Mouse (Mus musculus) hindbrain, embryonic 14.5 days (tissue): ENCODE measurements around the gene Gnai2. TPM values are rescaled to one million over a fixed set of nuclear protein-coding genes. Genes with fewer than 3 reads are reported as not detected.

Experiments
- ATAC-seq: fragments of 200-750 bp; cut with Nextera tagmentation; 2 replicates; pipeline ENCODE4 v1.8.0; 2017; ENCODE audit warnings: moderate number of reproducible peaks, mild to moderate bottlenecking, moderate TSS enrichment, moderate library complexity; ENCODE audit not compliant: low FRiP score
- DNase-seq: peaks from one replicate; pipeline ENCODE4 v3.0.0-alpha.2; 2015; ENCODE audit warnings: low spot score
- H3K27ac ChIP-seq: fragments of 300-500 bp; sonication (generic); 2 replicates; pipeline ENCODE4 v1.5.1; 2014; ENCODE audit warnings: mild to moderate bottlenecking, moderate library complexity
- H3K27me3 ChIP-seq: fragments of 300-500 bp; sonication (generic); 2 replicates; pipeline ENCODE4 v1.6.1; 2014; ENCODE audit warnings: mild to moderate bottlenecking, low read length, mixed read lengths; ENCODE audit not compliant: control insufficient read depth, insufficient read depth
- H3K36me3 ChIP-seq: fragments of 300-500 bp; sonication (generic); replicated peaks from 2 replicates; pipeline ENCODE4 v1.6.1; 2014; ENCODE audit not compliant: control insufficient read depth, insufficient read depth
- H3K4me1 ChIP-seq: fragments of 300-500 bp; sonication (generic); replicated peaks from 2 replicates; pipeline ENCODE4 v1.6.1; 2014; ENCODE audit warnings: antibody characterized with exemption, low read length, mixed read lengths; ENCODE audit not compliant: control insufficient read depth, insufficient read depth
- H3K4me2 ChIP-seq: fragments of 300-500 bp; sonication (generic); replicated peaks from 2 replicates; pipeline ENCODE4 v1.6.1; 2014; ENCODE audit warnings: mild to moderate bottlenecking, moderate library complexity
- H3K4me3 ChIP-seq: fragments of 300-500 bp; sonication (generic); replicated peaks from 2 replicates; pipeline ENCODE4 v1.5.1; 2014; ENCODE audit warnings: mild to moderate bottlenecking, low read length
- H3K9ac ChIP-seq: fragments of 300-500 bp; sonication (generic); 2 replicates; pipeline ENCODE4 v1.6.1; 2014
- H3K9me3 ChIP-seq: fragments of 300-500 bp; sonication (generic); 2 replicates; pipeline ENCODE4 v1.6.1; 2016; ENCODE audit warnings: low read length; ENCODE audit not compliant: control insufficient read depth
- WGBS: fragments of 180-500 bp; shearing (Covaris S2); extraction: QIAGEN DNeasy Blood & Tissue Kit; methylation state at CpG from one replicate; pipeline ENCODE4 v1.1.7; 2014; 5-methylcytosine and 5-hydroxymethylcytosine counted together
- polyA plus RNA-seq: library from polyadenylated mRNA; unstranded; fragments of >200 nt; fragmentation: Nextera tagmentation; extraction: Ambion mirVana; gene quantifications from 2 replicates; pipeline ENCODE4 v1.2.1, GENCODE M21; 2014

Gnai2 gene
- polyA plus RNA-seq, 1 experiment from 2014 or later = 282 TPM

- H3K4me3 ChIP-seq = no peak overlapping the region
- H3K4me2 ChIP-seq = no peak overlapping the region
- H3K27me3 ChIP-seq = no peaks in the 10 kb centered on the region
- H3K9me3 ChIP-seq = no peaks in the 10 kb centered on the region
- peaks cover 32% of the 10 kb centered on the region for H3K4me1 ChIP-seq
- peaks cover 44% of the 10 kb centered on the region for H3K36me3 ChIP-seq
- DNase-seq = no peak
- H3K27ac ChIP-seq = no peak overlapping the region
- no peak for ATAC-seq
- no peak overlapping the region for H3K9ac ChIP-seq
- WGBS = 98% methylated on average over 2 of the region's 2 CpGs
These were observed 62.9 kb downstream of the Gnai2 start for GRCm38 (mm10) chr9:107572327-107572662.

- peak overlapping the region; percentile 83; the same call in 1 of the 2 replicates for H3K4me2 ChIP-seq
- H3K36me3 ChIP-seq = peaks cover 44% of the 10 kb centered on the region
- WGBS = 95% methylated on average over 22 of the region's 22 CpGs
- no peaks in the 10 kb centered on the region for H3K27me3 ChIP-seq
- H3K4me3 ChIP-seq = no peak overlapping the region
- H3K27ac ChIP-seq = no peak overlapping the region
- no peaks in the 10 kb centered on the region for H3K9me3 ChIP-seq
- H3K4me1 ChIP-seq = peaks cover 33% of the 10 kb centered on the region
- ATAC-seq (no peak), DNase-seq (no peak)
- no peak overlapping the region for H3K9ac ChIP-seq
These were observed 63.4 kb downstream of the Gnai2 start for GRCm38 (mm10) chr9:107571534-107572326.

GRCm38 (mm10) chr9:107570845-107571244 lies 64.3 kb downstream of the Gnai2 start:
- ATAC-seq (no peak), DNase-seq (no peak)
- H3K9ac ChIP-seq = peak overlapping the region; percentile 87; the same call in 1 of the 2 replicates
- peak overlapping the region; percentile 83 for H3K4me2 ChIP-seq
- H3K4me3 ChIP-seq = peak overlapping the region; percentile 82; the same call in 1 of the 2 replicates
- H3K4me1 ChIP-seq = peaks cover 33% of the 10 kb centered on the region
- H3K36me3 ChIP-seq = peaks cover 52% of the 10 kb centered on the region
- H3K27ac ChIP-seq = no peak overlapping the region
- H3K9me3 ChIP-seq = no peaks in the 10 kb centered on the region
- 94% methylated on average over 21 of the region's 21 CpGs for WGBS
- H3K27me3 ChIP-seq = no peaks in the 10 kb centered on the region

GRCm38 (mm10) chr9:107570016-107570415 lies 65.2 kb downstream of the Gnai2 start:
- Histone ChIP-seq H3K4me3 (peak overlapping the region; percentile 82), H3K9me3 (no peaks in the 10 kb centered on the region), H3K4me1 (peaks cover 33% of the 10 kb centered on the region), H3K27me3 (no peaks in the 10 kb centered on the region), H3K36me3 (peaks cover 61% of the 10 kb centered on the region), H3K4me2 (peak overlapping the region; percentile 83), H3K27ac (peak overlapping the region; percentile 73), H3K9ac (peak overlapping the region; percentile 87)
- DNase-seq (no peak), ATAC-seq (no peak)
- WGBS = 52% methylated on average over 13 of the region's 13 CpGs

GRCm38 (mm10) chr9:107569270-107569669 lies 65.9 kb downstream of the Gnai2 start:
- Histone ChIP-seq H3K9ac (peak overlapping the region; percentile 87), H3K36me3 (peaks cover 56% of the 10 kb centered on the region), H3K4me2 (peak overlapping the region; percentile 83), H3K9me3 (no peaks in the 10 kb centered on the region), H3K4me3 (peak overlapping the region; percentile 82), H3K27me3 (no peaks in the 10 kb centered on the region), H3K27ac (peak overlapping the region; percentile 73), H3K4me1 (peaks cover 33% of the 10 kb centered on the region)
- 0% methylated on average over 23 of the region's 23 CpGs for WGBS
- DNase-seq (no peak), ATAC-seq (peak; percentile 28)

- Histone ChIP-seq H3K27ac (peak overlapping the region; percentile 73), H3K4me2 (peak overlapping the region; percentile 83), H3K9me3 (no peaks in the 10 kb centered on the region), H3K4me1 (peaks cover 38% of the 10 kb centered on the region), H3K27me3 (no peaks in the 10 kb centered on the region), H3K4me3 (peak overlapping the region; percentile 82), H3K36me3 (peaks cover 53% of the 10 kb centered on the region), H3K9ac (peak overlapping the region; percentile 87)
- DNase-seq = peak; percentile 88
- peak; percentile 86 for ATAC-seq
- under 1% methylated on average over 41 of the region's 41 CpGs for WGBS
These were observed 66.6 kb downstream of the Gnai2 start for GRCm38 (mm10) chr9:107568331-107569261.

- peak within 1 kb of the TSS; percentile 87 for H3K9ac ChIP-seq
- peak within 1 kb of the TSS; percentile 82 for H3K4me3 ChIP-seq
- H3K4me2 ChIP-seq = peak within 1 kb of the TSS; percentile 83
- no peak for ATAC-seq
- H3K27ac ChIP-seq = peak within 1 kb of the TSS; percentile 73
- H3K36me3 ChIP-seq = peaks cover 45% of the 10 kb centered on the region
- 4% methylated on average over 18 of the region's 18 CpGs for WGBS
- DNase-seq = no peak
- no peaks in the 10 kb centered on the region for H3K27me3 ChIP-seq
- H3K4me1 ChIP-seq = peaks cover 38% of the 10 kb centered on the region
- H3K9me3 ChIP-seq = no peaks in the 10 kb centered on the region
These were observed 67.4 kb downstream of the Gnai2 start, which contains the start of gene Hyal2 for GRCm38 (mm10) chr9:107567702-107568319. TSS of gene Hyal2 (plus strand) at chr9:107567945.

- no peak overlapping the region for H3K4me3 ChIP-seq
- H3K9ac ChIP-seq = no peak overlapping the region
- H3K9me3 ChIP-seq = no peaks in the 10 kb centered on the region
- peaks cover 41% of the 10 kb centered on the region for H3K36me3 ChIP-seq
- H3K4me2 ChIP-seq = peak overlapping the region; percentile 83
- H3K27ac ChIP-seq = peak overlapping the region; percentile 73; the same call in 1 of the 2 replicates
- H3K4me1 ChIP-seq = peaks cover 38% of the 10 kb centered on the region
- no peak for ATAC-seq
- WGBS = 71% methylated on average over 3 of the region's 3 CpGs
- H3K27me3 ChIP-seq = no peaks in the 10 kb centered on the region
- no peak for DNase-seq
These were observed 68.3 kb downstream of the Gnai2 start for GRCm38 (mm10) chr9:107566855-107567254.
